Mouse (Mus musculus) bone marrow macrophage, adult 2 months (primary cell): ENCODE data around the gene Cxxc4. TPM values are rescaled to one million over a fixed set of nuclear protein-coding genes. Genes with fewer than 3 reads are reported as not detected.
A peak's percentile ranks its signal among the peaks of the same experiment; 100 is the strongest.

Experiments used
- H3K27ac ChIP-seq: 2 replicates; pipeline ENCODE4 v1.5.1; 2012; ENCODE audit warnings: low read depth, low read length; ENCODE audit not compliant: insufficient read depth
- H3K4me1 ChIP-seq: 2 replicates; pipeline ENCODE4 v1.6.1; 2012; ENCODE audit warnings: low read length; ENCODE audit not compliant: control insufficient read depth, insufficient read depth
- H3K4me3 ChIP-seq: 2 replicates; pipeline ENCODE4 v1.5.1; 2012; ENCODE audit warnings: mild to moderate bottlenecking, low read length, moderate library complexity; ENCODE audit not compliant: insufficient read depth
- CTCF ChIP-seq: IDR thresholded peaks from 2 replicates; pipeline ENCODE4 v1.5.1; 2012; ENCODE audit warnings: low read depth, mild to moderate bottlenecking, low read length, moderate library complexity
- POLR2A ChIP-seq: IDR thresholded peaks from 2 replicates; pipeline ENCODE4 v1.6.1; 2012; ENCODE audit warnings: mild to moderate bottlenecking, low read depth, low read length, borderline replicate concordance
- polyA plus RNA-seq: library from polyadenylated mRNA; stranded (reverse); fragments of >200 nt; gene quantifications from 2 replicates; pipeline ENCODE4 v1.2.4, GENCODE M21; 2012; ENCODE audit not compliant: missing spikeins, insufficient read depth, insufficient read length

Cxxc4 gene
- polyA plus RNA-seq, 1 experiment, result not detected

DNA sequence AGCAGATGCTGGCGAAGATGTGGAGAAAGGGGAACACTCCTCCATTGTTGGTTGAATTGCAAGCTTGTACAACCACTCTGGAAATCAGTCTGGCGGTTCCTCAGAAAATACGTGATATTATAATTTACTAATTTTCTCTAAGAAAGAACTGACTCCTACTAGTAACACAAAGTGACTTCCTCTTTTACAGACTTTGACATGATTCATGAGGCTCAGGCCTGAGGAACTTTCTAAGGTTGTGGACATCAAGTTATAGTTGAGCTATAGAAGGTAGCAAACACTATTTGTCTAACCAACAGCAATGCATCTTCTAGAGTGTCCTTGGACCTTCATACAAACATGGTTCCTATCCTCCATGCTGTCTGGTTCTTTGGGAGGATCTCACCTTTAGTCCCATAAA is 10.4 kb upstream of the Cxxc4 start:
- TF ChIP-seq CTCF (no peak), POLR2A (no peak)
- Histone ChIP-seq H3K4me1 (no peaks in the 10 kb centered on the region), H3K4me3 (no peak overlapping the region), H3K27ac (no peak overlapping the region)

DNA sequence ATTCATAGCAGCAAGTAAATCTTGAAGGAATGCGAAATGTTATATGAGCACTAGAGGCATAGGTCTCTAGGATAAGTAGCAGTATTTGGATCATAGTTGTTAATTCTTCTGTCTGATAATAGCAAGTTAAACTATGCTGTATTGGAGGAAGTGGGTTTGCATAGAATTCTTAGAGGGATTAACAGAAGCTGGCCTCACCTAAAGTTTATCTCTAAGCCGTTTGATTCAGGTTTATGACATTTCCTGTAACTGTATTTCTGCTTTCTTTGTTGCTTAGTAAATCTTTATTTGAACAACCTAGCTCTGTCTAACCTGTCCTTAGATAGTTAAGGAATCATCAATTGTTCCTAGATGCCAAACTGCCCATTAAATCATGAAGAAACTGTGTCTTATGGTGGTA is 3.5 kb upstream of the Cxxc4 start:
- Histone ChIP-seq H3K4me3 (no peak overlapping the region), H3K27ac (no peak overlapping the region), H3K4me1 (no peaks in the 10 kb centered on the region)
- TF ChIP-seq POLR2A (no peak), CTCF (no peak)

DNA sequence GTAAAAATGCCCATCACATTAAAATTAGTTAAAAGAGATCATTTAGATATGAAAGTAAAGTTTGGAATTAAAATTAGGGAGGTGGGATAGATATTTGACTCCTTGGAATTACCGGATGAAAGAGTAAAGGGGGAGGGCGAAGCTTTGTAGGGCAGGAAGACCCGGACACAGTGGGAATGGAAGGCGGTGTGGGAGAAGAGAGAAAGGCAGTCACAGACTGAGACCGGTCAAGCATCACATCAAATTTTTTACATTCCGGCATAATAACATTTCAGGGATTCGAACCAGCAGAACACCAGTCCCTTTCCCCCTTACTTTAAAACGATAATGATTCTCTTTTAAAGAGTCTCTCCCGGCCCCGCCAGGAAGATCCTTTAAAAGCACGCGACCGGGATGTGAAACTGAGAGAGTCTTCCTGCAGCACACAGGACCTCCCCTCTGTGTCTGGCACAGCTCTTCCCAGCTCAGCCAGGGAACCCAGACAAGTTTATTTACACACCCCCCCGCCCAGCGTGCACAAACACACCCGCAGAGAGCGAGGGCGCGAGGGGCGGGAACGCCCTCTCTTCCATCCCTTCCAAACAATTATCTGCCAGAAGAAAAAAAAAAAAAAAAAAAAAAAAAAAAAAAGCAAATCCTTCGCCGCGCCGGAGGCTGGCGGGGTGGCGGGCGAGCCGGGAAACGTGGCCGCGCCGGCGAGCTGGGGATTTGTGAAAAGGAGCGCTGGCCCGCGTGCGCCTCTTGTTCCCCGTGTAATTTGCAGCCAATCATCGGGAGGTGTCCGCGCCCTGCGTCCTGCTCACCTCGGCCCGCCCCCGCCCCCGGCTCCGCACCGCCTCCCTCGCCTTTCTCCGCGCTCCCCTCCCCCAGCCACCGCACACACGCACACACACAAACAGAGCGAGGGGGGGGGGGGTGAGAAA is 532 bp upstream of the Cxxc4 start:
- Histone ChIP-seq H3K4me1 (no peaks in the 10 kb centered on the region), H3K27ac (no peak overlapping the region), H3K4me3 (peak overlapping the region; percentile 56)
- TF ChIP-seq POLR2A (no peak), CTCF (no peak)

DNA sequence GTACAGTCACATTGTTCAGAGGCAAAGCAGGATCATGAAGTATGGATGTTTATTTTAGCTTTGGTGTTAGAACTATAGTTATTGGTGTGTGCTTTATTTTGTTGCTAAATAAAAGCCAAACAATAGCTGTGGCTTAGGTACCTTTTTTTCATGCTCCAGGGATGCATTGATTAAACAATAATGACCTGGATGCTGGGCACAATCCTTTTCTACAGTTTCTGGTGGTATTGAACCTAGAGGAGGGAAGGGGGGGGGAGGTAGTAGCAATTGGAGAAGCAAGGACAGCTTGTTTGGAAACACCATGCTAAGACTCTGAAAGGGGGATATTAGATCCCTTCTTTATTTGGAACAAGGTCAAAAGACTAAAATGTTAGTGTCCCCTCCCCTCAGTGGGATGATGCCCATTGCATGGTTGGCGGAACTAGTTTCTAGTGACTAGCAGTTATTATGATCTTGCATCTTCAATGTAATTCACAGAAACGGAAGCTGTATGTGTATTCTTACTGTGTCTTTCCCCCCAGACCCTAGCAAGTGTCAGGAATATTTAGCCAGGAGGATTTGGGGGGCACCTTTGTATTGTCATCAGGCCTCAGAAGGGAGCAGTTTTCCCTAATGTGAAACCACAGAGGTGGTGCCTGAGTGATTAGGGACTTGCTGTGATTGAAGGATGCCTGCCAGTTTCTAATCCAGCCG is 975 bp downstream of the Cxxc4 start:
- TF ChIP-seq POLR2A (no peak), CTCF (no peak)
- no peak overlapping the region for H3K27ac ChIP-seq
- no peak overlapping the region for H3K4me3 ChIP-seq
- H3K4me1 ChIP-seq, result no peaks in the 10 kb centered on the region

DNA sequence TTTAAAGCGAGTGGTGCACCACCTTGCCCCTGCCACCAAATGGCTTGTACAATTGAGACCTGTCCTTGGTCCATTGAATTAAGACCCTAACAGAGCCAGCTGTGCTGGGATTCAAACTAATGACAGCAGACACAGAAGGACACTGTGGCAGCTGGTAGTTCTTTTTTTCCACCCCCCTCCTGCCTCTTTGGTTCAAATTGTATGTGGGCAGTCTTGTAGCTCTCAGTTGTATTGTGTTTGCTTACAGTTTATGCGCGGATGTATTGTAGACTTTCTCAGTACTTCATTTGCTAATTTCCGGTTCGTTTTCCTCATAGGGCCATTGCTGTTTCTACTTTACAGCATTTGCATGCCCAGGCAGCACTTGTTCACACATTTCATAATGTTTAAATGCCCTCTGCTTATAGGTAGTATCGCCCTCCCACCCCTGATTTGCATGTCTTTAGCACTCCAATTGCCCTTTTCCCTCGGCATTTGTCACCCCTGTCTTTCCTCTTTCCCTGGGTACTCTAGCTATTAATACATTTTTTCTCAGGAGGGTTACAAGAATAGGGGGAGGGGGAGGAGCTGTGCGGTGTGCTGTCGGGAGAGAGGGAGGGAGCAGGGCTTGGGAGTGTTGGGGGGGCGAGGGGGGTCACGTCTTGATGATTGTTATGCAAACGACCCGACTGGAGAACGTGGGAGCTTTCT is 2.5 kb downstream of the Cxxc4 start:
- Histone ChIP-seq H3K4me3 (peak overlapping the region; percentile 61; the same call in 1 of the 2 replicates), H3K4me1 (no peaks in the 10 kb centered on the region), H3K27ac (no peak overlapping the region)
- TF ChIP-seq CTCF (no peak), POLR2A (no peak)

DNA sequence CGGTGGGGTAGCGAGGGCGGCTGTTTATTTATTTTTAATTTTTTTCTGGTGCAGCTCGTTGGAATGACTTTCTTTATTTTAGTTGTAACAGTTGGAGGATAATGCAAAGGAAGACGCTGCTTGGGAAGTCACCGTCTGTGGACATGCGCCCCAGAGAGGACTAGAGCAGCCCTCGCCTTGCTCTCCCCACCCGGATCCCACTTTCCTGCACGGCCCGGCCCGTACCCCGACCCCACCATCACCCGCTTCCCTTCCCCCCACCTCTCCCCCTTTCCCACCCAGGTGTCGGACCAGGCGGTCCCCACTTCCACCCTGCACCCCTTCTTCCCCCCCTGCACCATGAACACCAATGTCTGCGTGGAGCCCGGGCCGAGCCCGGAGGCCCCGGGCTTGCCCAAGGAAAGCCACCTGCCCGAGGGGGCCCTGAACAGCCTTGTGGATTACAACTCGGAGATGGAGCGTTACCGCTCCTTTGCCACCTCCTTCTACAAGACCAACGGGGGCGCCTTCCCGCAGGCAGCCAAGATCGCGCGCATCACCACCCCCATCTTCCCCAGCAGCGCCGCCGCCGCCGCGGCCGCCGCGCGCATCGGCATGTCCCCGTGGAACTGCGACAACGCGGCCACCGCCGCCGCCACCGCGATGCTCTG is 3.2 kb downstream of the Cxxc4 start:
- no peak for TF ChIP-seq CTCF
- no peak for TF ChIP-seq POLR2A
- peak overlapping the region; percentile 61 for H3K4me3 ChIP-seq
- no peaks in the 10 kb centered on the region for H3K4me1 ChIP-seq
- H3K27ac ChIP-seq, result no peak overlapping the region

DNA sequence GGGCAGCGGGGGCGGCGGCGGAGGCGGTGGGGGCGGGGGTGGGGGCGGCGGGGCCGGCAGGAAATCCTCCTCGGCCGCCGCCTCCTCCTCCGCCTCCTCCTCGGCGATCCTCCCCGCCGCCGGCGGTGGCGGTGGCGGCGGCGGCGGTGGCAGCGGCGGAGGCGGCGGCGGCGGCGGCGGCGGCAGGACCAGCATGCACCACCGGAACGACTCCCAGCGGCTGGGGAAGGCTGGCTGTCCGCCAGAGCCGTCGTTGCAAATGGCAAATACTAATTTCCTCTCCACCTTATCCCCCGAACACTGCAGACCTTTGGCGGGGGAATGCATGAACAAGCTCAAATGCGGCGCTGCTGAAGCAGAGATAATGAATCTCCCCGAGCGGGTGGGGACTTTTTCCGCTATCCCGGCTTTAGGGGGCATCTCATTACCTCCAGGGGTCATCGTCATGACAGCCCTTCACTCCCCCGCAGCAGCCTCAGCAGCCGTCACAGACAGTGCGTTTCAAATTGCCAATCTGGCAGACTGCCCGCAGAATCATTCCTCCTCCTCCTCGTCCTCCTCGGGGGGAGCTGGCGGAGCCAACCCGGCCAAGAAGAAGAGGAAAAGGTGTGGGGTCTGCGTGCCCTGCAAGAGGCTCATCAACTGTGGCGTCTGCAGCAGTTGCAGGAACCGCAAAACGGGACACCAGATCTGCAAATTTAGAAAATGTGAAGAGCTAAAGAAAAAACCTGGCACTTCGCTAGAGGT is 3.9 kb downstream of the Cxxc4 start:
- Histone ChIP-seq H3K27ac (no peak overlapping the region), H3K4me1 (no peaks in the 10 kb centered on the region), H3K4me3 (peak overlapping the region; percentile 49)
- TF ChIP-seq CTCF, result no peak

DNA sequence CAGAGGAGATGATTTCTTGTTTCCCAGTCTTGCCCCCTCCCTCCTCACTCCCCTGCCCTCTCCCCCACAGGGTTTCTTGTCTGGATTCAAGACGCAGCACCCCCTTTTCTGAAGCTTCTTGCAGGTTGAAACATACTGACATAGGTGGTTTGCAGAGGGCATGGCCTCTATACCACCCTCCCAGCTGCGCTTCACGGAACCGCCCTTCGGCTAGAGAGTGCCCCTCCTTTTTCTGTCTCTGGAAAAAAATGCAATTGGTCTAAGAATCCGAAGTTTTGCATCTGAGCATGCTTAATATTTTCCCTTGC is 4.4 kb downstream of the Cxxc4 start:
- peak overlapping the region; percentile 49 for H3K4me3 ChIP-seq

More for the DNA sequence above, 4.4 kb downstream of the Cxxc4 start:
- no peaks in the 10 kb centered on the region for H3K4me1 ChIP-seq
- TF ChIP-seq POLR2A (no peak), CTCF (no peak)
- no peak overlapping the region for H3K27ac ChIP-seq
